Mouse (Mus musculus): ENCODE measurements around the gene B3gnt9. TPM values are rescaled to one million over a fixed set of nuclear protein-coding genes. Genes with fewer than 3 reads are reported as not detected.

B3gnt9 gene
- polyA plus RNA-seq, 1 experiment from 2014 or later: 24.8 TPM

- DNase-seq (ENCODE audit: low spot score) (peak; percentile 94), ATAC-seq (peak; percentile 11; the same call in 1 of the 2 replicates)
- 0 out of 2 replicates have a peak, but pooled peaks cover 4% of the 10 kb centered on the region for H3K27me3 ChIP-seq (replicated peaks; ENCODE audit: insufficient read depth, low read length)
- no peaks in the 10 kb centered on the region for H3K36me3 ChIP-seq (ENCODE audit: insufficient read depth, low read length)
- WGBS: 16% methylated on average over 31 of the region's 31 CpGs
- no peak overlapping the region for H3K4me3 ChIP-seq (ENCODE audit: low read depth, low read length)
- peak overlapping the region; percentile 70; the same call in 1 of the 2 replicates for H3K4me2 ChIP-seq (replicated peaks; ENCODE audit: low read depth, low read length)
- no peak overlapping the region for H3K9ac ChIP-seq (replicated peaks; ENCODE audit: low read depth)
- H3K9me3 ChIP-seq (ENCODE audit: low read length): no peaks in the 10 kb centered on the region
- no peak overlapping the region for H3K27ac ChIP-seq (ENCODE audit: low read length)
- peaks cover 12% of the 10 kb centered on the region for H3K4me1 ChIP-seq (ENCODE audit: insufficient read depth, low read depth, low read length)
- TF ChIP-seq CTCF (IDR thresholded peaks at IDR 0.05): peak; percentile 98
- no peak for TF ChIP-seq EP300 (IDR thresholded peaks at IDR 0.05)
Observed at GRCm38 (mm10) chr8:105290554-105291314, 35.8 kb upstream of the B3gnt9 start.

- Histone ChIP-seq H3K4me1 (ENCODE audit: insufficient read depth, low read depth, low read length) (peaks cover 12% of the 10 kb centered on the region), H3K4me3 (ENCODE audit: low read depth, low read length) (peak within 1 kb of the TSS; percentile 44), H3K36me3 (ENCODE audit: insufficient read depth, low read length) (no peaks in the 10 kb centered on the region), H3K27me3 (replicated peaks; ENCODE audit: insufficient read depth, low read length) (0 out of 2 replicates have a peak, but pooled peaks cover 4% of the 10 kb centered on the region), H3K9me3 (ENCODE audit: low read length) (no peaks in the 10 kb centered on the region), H3K27ac (ENCODE audit: low read length) (peak within 1 kb of the TSS; percentile 6; the same call in 1 of the 2 replicates), H3K4me2 (replicated peaks; ENCODE audit: low read depth, low read length) (peak within 1 kb of the TSS; percentile 70), H3K9ac (replicated peaks; ENCODE audit: low read depth) (no peak within 1 kb of the TSS; the same call in 1 of the 2 replicates)
- peak; percentile 77 for TF ChIP-seq CTCF (IDR thresholded peaks at IDR 0.05)
- TF ChIP-seq EP300 (IDR thresholded peaks at IDR 0.05): no peak
- ATAC-seq (peak; percentile 23), DNase-seq (ENCODE audit: low spot score) (peak; percentile 73)
- WGBS: 5% methylated on average over 42 of the region's 43 CpGs
Observed at GRCm38 (mm10) chr8:105289805-105290460, 35.0 kb upstream of the B3gnt9 start, which contains the start of gene 4931428F04Rik. Gene 4931428F04Rik, minus strand, starts transcription at chr8:105289864.

- Histone ChIP-seq H3K9me3 (ENCODE audit: low read length) (no peaks in the 10 kb centered on the region), H3K4me2 (replicated peaks; ENCODE audit: low read depth, low read length) (peak overlapping the region; percentile 70), H3K4me3 (ENCODE audit: low read depth, low read length) (peak overlapping the region; percentile 44), H3K27ac (ENCODE audit: low read length) (peak overlapping the region; percentile 6; the same call in 1 of the 2 replicates), H3K9ac (replicated peaks; ENCODE audit: low read depth) (no peak overlapping the region; the same call in 1 of the 2 replicates), H3K4me1 (ENCODE audit: insufficient read depth, low read depth, low read length) (peaks cover 12% of the 10 kb centered on the region), H3K36me3 (ENCODE audit: insufficient read depth, low read length) (no peaks in the 10 kb centered on the region), H3K27me3 (replicated peaks; ENCODE audit: insufficient read depth, low read length) (0 out of 2 replicates have a peak, but pooled peaks cover 4% of the 10 kb centered on the region)
- ATAC-seq (peak; percentile 95), DNase-seq (ENCODE audit: low spot score) (peak; percentile 98)
- peak; percentile 60; the same call in 1 of the 2 replicates for TF ChIP-seq EP300 (IDR thresholded peaks at IDR 0.05)
- peak; percentile 58 for TF ChIP-seq CTCF (IDR thresholded peaks at IDR 0.05)
- WGBS: under 1% methylated on average over 53 of the region's 53 CpGs
Observed at GRCm38 (mm10) chr8:105288958-105289732, 34.2 kb upstream of the B3gnt9 start.

GRCm38 (mm10) chr8:105288231-105288630, 33.3 kb upstream of the B3gnt9 start:
- Histone ChIP-seq H3K27me3 (replicated peaks; ENCODE audit: insufficient read depth, low read length) (0 out of 2 replicates have a peak, but pooled peaks cover 4% of the 10 kb centered on the region), H3K9ac (replicated peaks; ENCODE audit: low read depth) (no peak overlapping the region), H3K4me2 (replicated peaks; ENCODE audit: low read depth, low read length) (no peak overlapping the region), H3K36me3 (ENCODE audit: insufficient read depth, low read length) (no peaks in the 10 kb centered on the region), H3K9me3 (ENCODE audit: low read length) (no peaks in the 10 kb centered on the region), H3K4me3 (ENCODE audit: low read depth, low read length) (no peak overlapping the region), H3K4me1 (ENCODE audit: insufficient read depth, low read depth, low read length) (peaks cover 12% of the 10 kb centered on the region), H3K27ac (ENCODE audit: low read length) (no peak overlapping the region)
- TF ChIP-seq EP300 (IDR thresholded peaks at IDR 0.05) (no peak), CTCF (IDR thresholded peaks at IDR 0.05) (peak; percentile 27; the same call in 1 of the 2 replicates)
- WGBS: 81% methylated on average over 5 of the region's 5 CpGs
- ATAC-seq (no peak), DNase-seq (ENCODE audit: low spot score) (no peak)

GRCm38 (mm10) chr8:105286907-105287306, 32.0 kb upstream of the B3gnt9 start:
- Histone ChIP-seq H3K27me3 (replicated peaks; ENCODE audit: insufficient read depth, low read length) (0 out of 2 replicates have a peak, but pooled peaks cover 4% of the 10 kb centered on the region), H3K27ac (ENCODE audit: low read length) (no peak overlapping the region), H3K4me1 (ENCODE audit: insufficient read depth, low read depth, low read length) (peaks cover 12% of the 10 kb centered on the region), H3K36me3 (ENCODE audit: insufficient read depth, low read length) (no peaks in the 10 kb centered on the region), H3K9me3 (ENCODE audit: low read length) (no peaks in the 10 kb centered on the region), H3K9ac (replicated peaks; ENCODE audit: low read depth) (no peak overlapping the region), H3K4me3 (ENCODE audit: low read depth, low read length) (no peak overlapping the region), H3K4me2 (replicated peaks; ENCODE audit: low read depth, low read length) (no peak overlapping the region)
- WGBS: 87% methylated on average over 4 of the region's 4 CpGs
- DNase-seq (ENCODE audit: low spot score) (no peak), ATAC-seq (no peak)
- no peak for TF ChIP-seq CTCF (IDR thresholded peaks at IDR 0.05)
- TF ChIP-seq EP300 (IDR thresholded peaks at IDR 0.05): no peak

Measured in lung, postnatal 0 days (tissue).